Mouse (Mus musculus) G1E (cell line): ENCODE measurements around the gene Jph2. TPM values are rescaled to one million over a fixed set of nuclear protein-coding genes. Genes with fewer than 3 reads are reported as not detected.

Experiments used
- ATAC-seq: 2 replicates; pipeline ENCODE4 v1.8.0; 2016; ENCODE audit warnings: mild to moderate bottlenecking; ENCODE audit not compliant: insufficient number of reproducible peaks, poor library complexity, low FRiP score, severe bottlenecking; ENCODE audit errors: extremely low read depth
- DNase-seq: peaks from one replicate; pipeline ENCODE4 v3.0.0; 2012; ENCODE audit warnings: low spot score
- H3K27me3 ChIP-seq: 2 replicates; pipeline ENCODE4 v1.6.1; 2012; ENCODE audit warnings: mild to moderate bottlenecking, low read length, inconsistent platforms; ENCODE audit not compliant: insufficient read depth
- H3K36me3 ChIP-seq: replicated peaks from 2 replicates; pipeline ENCODE3; 2012; ENCODE audit warnings: mild to moderate bottlenecking, inconsistent platforms
- H3K4me1 ChIP-seq: 2 replicates; pipeline ENCODE4 v1.6.1; 2012; ENCODE audit warnings: low read depth, low read length, inconsistent platforms, mixed read lengths; ENCODE audit not compliant: insufficient read depth
- H3K4me3 ChIP-seq: 2 replicates; pipeline ENCODE4 v1.5.1; 2012; ENCODE audit warnings: low read depth, mild to moderate bottlenecking, inconsistent platforms, low read length, moderate library complexity, mixed read lengths
- H3K9me3 ChIP-seq: replicated peaks from 2 replicates; pipeline ENCODE4 v1.6.1; 2012; ENCODE audit warnings: inconsistent platforms
- CTCF ChIP-seq: IDR thresholded peaks from 2 replicates; pipeline ENCODE4 v1.5.1; 2012; ENCODE audit warnings: low read depth, low read length, inconsistent platforms, mixed read lengths
- GATA1 ChIP-seq: IDR thresholded peaks from 2 replicates; pipeline ENCODE4 v1.6.1; 2012; ENCODE audit warnings: borderline replicate concordance, low read length, inconsistent platforms, mixed read lengths
- GATA2 ChIP-seq: IDR thresholded peaks from 2 replicates; pipeline ENCODE4 v1.6.1; 2012; ENCODE audit warnings: low read depth, low read length, inconsistent platforms, borderline replicate concordance
- POLR2AphosphoS5 ChIP-seq: IDR thresholded peaks from 2 replicates; pipeline ENCODE4 v1.6.1; 2012; ENCODE audit warnings: low read depth, low read length, inconsistent platforms; ENCODE audit not compliant: insufficient replicate concordance
- TAL1 ChIP-seq: conservative IDR thresholded peaks from 2 replicates; pipeline ENCODE4 v1.6.1; 2012; ENCODE audit warnings: low read depth, low read length, inconsistent platforms, mixed read lengths
- polyA plus RNA-seq: library from polyadenylated mRNA; stranded (reverse); fragments of >175 nt; gene quantifications from 2 replicates; pipeline ENCODE4 v1.2.3, GENCODE M21; 2012
- total RNA-seq, 2 experiments: library from RNA; stranded (forward) in 1 of 2; stranded (reverse) in 1 of 2; fragments of 200-1000 nt in 1 of 2; fragments of >200 nt in 1 of 2; fragmentation: Nextera tagmentation in 1 of 2; gene quantifications; 2 replicates each; pipeline ENCODE4 v1.2.3; 2014 to 2017

Jph2 gene
- total and polyA plus RNA-seq, 3 experiments = 0.05 TPM; not detected in 2

DNA sequence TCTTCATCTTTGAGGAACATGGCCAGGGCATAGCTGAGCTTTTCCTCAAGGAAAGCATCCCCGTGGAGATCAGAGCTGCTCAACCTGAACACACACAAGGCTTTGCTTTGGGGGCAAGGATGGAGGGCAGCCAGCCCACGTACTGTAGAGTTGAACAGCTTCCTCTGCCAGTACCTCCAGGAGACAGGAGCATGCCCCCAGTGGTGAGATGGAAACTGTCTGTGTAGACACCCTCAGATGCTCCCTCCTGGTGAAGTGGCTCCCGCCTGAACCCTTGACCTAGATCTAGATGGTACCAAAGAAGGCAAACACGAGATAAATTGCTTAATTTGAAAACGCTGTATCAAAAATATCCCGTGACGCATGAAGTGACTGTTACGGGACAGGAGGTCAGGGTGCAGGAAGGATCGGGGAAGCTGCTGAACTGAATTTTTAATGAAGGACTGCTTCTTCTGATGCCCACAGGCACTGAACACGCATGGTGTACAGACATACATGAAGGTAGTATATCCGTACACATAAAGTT, 87.6 kb downstream of the Jph2 start:
- TF ChIP-seq GATA1 (no peak), TAL1 (no peak), GATA2 (no peak), CTCF (no peak), POLR2AphosphoS5 (no peak)

DNA sequence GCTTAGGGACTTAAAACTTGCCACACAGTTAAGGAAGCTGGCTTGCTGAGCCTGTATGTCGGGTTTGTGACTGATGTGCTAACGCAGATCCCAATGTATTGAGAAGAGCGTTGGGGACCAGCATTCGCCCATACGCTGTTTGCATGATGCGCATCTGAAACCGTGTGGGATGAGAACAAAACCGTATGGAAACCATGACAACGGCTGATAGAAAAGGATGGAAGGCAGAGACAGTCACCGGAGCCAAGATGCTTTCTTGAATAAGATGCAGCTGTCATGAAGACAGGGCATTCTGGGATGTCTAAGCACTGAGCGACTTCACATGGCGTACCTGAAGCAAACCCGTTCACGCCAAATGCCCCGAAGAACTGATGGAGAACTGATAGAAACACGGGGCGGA, 88.4 kb downstream of the Jph2 start:
- H3K4me3 ChIP-seq = no peak overlapping the region
- H3K27me3 ChIP-seq = peaks cover 2% of the 10 kb centered on the region; the same call in 1 of the 2 replicates
- H3K9me3 ChIP-seq = no peaks in the 10 kb centered on the region
- no peaks in the 10 kb centered on the region for H3K36me3 ChIP-seq
- H3K4me1 ChIP-seq = no peaks in the 10 kb centered on the region
- DNase-seq (no peak), ATAC-seq (no peak)
- TF ChIP-seq TAL1 = no peak
- no peak for TF ChIP-seq CTCF

More for the DNA sequence above, 87.6 kb downstream of the Jph2 start:
- no peaks in the 10 kb centered on the region for H3K36me3 ChIP-seq
- H3K9me3 ChIP-seq = no peaks in the 10 kb centered on the region
- H3K27me3 ChIP-seq = peaks cover 2% of the 10 kb centered on the region; the same call in 1 of the 2 replicates
- H3K4me1 ChIP-seq = no peaks in the 10 kb centered on the region
- no peak for ATAC-seq
- H3K4me3 ChIP-seq = no peak overlapping the region
- DNase-seq = no peak

DNA sequence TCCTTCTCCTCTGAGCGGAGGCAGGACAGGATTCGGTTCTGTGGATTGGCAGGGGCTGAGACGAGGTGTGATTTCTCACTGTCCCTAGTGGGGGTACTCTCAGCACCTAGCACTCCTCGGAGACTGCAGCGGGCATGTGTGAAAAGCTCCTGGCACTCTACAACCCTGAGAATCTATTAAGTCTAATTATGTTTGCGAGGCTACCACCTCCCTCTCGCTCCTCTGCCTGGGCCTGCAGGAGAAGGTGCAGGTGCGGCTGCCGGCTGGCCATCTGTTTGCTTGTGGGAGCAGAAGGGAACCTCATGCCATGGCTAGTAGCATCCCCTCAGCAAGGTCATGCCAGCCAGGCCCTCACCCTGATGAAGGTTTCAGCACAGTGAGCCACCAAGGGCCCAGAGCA, 94.8 kb downstream of the Jph2 start:
- H3K27me3 ChIP-seq = no peaks in the 10 kb centered on the region; the same call in 1 of the 2 replicates
- no peak for ATAC-seq
- no peaks in the 10 kb centered on the region for H3K9me3 ChIP-seq
- TF ChIP-seq GATA2 = no peak
- no peak for TF ChIP-seq POLR2AphosphoS5
- TF ChIP-seq CTCF = no peak
- no peak for TF ChIP-seq TAL1
- TF ChIP-seq GATA1 = no peak
- no peak for DNase-seq
- no peaks in the 10 kb centered on the region for H3K4me1 ChIP-seq
- no peak overlapping the region for H3K4me3 ChIP-seq
- no peaks in the 10 kb centered on the region for H3K36me3 ChIP-seq

DNA sequence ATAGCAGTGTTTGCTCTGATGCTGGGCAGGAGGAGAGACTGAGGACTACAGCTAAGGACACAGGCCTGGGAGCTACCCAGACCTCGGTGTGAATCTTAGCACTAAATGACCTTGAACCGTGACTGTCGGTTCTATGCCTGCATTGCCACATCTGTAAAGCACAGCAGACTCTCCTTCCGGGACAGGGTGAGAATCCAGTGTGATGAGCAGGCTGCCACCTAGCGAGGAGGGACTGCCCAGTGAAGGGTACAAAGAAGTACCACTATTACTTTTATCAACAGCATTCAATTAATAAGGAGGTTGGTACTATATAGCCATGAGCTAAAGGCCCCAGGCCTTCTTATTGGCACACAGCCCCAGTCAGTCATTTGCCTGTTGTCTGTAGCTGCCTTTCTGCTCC, 96.2 kb downstream of the Jph2 start:
- no peaks in the 10 kb centered on the region; the same call in 1 of the 2 replicates for H3K27me3 ChIP-seq
- H3K9me3 ChIP-seq = no peaks in the 10 kb centered on the region
- ATAC-seq = no peak
- H3K4me3 ChIP-seq = no peak overlapping the region
- no peaks in the 10 kb centered on the region for H3K4me1 ChIP-seq
- no peaks in the 10 kb centered on the region for H3K36me3 ChIP-seq
- no peak for DNase-seq
- no peak for TF ChIP-seq CTCF
- TF ChIP-seq GATA2 = no peak
- no peak for TF ChIP-seq TAL1
- no peak for TF ChIP-seq GATA1
- TF ChIP-seq POLR2AphosphoS5 = no peak

DNA sequence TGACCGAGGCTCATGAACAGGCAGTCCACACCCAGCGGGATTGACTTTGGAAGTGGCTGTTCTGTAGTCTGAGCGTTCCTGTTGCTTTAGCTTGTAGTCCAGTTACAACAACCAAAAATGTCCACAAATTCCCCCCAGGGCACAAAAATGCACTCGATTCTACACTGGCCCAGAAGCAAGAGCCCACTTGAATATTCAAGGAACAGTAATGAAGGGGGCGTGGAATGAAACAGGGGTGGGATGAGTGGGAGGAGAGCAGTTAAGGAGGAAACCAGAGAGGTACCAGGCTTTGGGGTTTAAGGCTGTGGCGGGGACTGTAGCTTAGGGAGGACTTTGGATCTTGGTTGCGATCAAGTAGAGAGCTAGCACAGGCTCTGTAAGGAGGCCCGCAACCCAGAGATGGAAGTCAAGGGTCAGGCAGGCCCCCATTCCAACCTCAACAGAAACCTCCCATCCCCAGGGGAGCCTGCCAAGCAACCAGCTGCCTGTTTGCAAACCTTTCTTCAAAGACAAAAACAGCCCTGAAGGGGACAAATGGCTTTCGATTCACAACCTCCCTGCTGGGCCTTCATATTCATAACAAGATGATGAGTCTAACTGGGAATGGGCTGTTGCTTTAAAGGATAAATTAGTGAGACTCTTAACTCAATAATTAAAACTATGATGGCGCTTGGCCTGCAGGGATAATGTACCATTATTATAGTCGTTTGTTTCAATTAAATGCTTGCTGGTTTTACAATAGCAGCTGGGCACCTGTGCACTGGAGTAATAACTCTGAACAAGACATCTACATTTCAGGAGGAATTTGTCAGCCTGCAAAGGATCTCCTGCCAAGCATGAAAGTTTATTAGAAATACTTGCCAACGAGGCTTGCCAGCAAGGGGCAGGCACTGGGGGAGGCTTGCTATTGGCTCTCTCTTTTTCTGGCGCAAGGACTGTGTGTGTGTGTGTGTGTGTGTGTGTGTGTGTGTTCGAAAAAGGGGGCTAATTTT, 97.4 kb downstream of the Jph2 start:
- DNase-seq (no peak), ATAC-seq (no peak)
- Histone ChIP-seq H3K4me3 (no peak overlapping the region), H3K4me1 (no peaks in the 10 kb centered on the region), H3K27me3 (no peaks in the 10 kb centered on the region; the same call in 1 of the 2 replicates), H3K9me3 (no peaks in the 10 kb centered on the region), H3K36me3 (no peaks in the 10 kb centered on the region)
- TF ChIP-seq TAL1 (no peak), CTCF (no peak), GATA1 (no peak), POLR2AphosphoS5 (no peak), GATA2 (no peak)

DNA sequence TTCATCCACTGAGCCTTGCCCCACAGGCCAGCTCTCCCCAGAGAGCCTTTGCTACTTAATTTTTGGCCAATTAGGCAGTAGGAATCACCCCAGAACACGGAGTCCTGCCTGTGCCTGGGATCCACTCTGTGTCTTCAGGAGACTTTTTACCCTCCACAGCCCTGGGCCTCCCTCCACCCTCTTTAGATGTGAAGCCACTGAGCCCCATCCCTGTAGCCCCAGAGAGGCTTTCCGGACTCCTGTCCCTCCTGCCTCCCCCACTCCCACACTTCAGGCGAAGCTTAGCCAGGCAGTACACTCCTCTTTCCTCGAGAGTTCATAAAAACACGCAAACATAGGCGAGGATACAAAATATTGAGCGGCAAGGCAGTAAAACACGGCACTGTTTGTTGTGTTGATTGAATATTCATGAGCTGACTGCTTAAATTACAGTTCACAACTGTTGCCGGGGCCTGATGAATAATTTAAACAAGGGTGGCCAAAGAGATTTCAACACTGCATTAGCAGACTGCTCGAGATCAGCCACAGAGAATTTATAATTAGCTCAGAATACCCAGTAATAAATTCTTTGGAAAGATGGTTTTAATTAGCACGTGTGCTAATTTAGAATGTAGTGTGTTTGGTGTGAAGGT, 100.7 kb downstream of the Jph2 start:
- Histone ChIP-seq H3K36me3 (no peaks in the 10 kb centered on the region), H3K27me3 (no peaks in the 10 kb centered on the region), H3K4me1 (no peaks in the 10 kb centered on the region), H3K9me3 (no peaks in the 10 kb centered on the region), H3K4me3 (no peak overlapping the region)
- DNase-seq (no peak), ATAC-seq (no peak)
- no peak for TF ChIP-seq GATA1
- TF ChIP-seq CTCF = no peak
- TF ChIP-seq POLR2AphosphoS5 = no peak
- TF ChIP-seq TAL1 = no peak
- TF ChIP-seq GATA2 = no peak
